Mouse (Mus musculus): Measurements from ENCODE around the gene Arhgdig. TPM values are rescaled to one million over a fixed set of nuclear protein-coding genes. Genes with fewer than 3 reads are reported as not detected.
"Not testable (repeated sequence)": the region's sequence is repeated elsewhere in the genome, so short reads cannot be mapped to it uniquely, and the experiment has no call there.

The Arhgdig gene
- total RNA-seq, 1 experiment from 2014 or later = not detected

GRCm38 (mm10) chr17:26212681-26213080 lies 5.1 kb upstream of the Arhgdig start:
- ATAC-seq (ENCODE audit: extremely low read depth, insufficient number of reproducible peaks, low FRiP score, poor library complexity, severe bottlenecking) = no peak

GRCm38 (mm10) chr17:26212241-26212640 lies 4.7 kb upstream of the Arhgdig start:
- ATAC-seq (ENCODE audit: extremely low read depth, insufficient number of reproducible peaks, low FRiP score, poor library complexity, severe bottlenecking) = no peak

GRCm38 (mm10) chr17:26206392-26206791 lies 1.2 kb downstream of the Arhgdig start:
- no peak for ATAC-seq (ENCODE audit: extremely low read depth, insufficient number of reproducible peaks, low FRiP score, poor library complexity, severe bottlenecking)

GRCm38 (mm10) chr17:26204766-26205165 lies 2.8 kb downstream of the Arhgdig start:
- ATAC-seq (ENCODE audit: extremely low read depth, insufficient number of reproducible peaks, low FRiP score, poor library complexity, severe bottlenecking) = no peak

GRCm38 (mm10) chr17:26203321-26203811 lies 4.2 kb downstream of the Arhgdig start:
- ATAC-seq (ENCODE audit: extremely low read depth, insufficient number of reproducible peaks, low FRiP score, poor library complexity, severe bottlenecking) = no peak

- no peak for ATAC-seq (ENCODE audit: extremely low read depth, insufficient number of reproducible peaks, low FRiP score, poor library complexity, severe bottlenecking)
Observed at GRCm38 (mm10) chr17:26202737-26203136, 4.8 kb downstream of the Arhgdig start, which contains the start of gene Rgs11. Gene Rgs11 (plus strand): TSS chr17:26202951.

- ATAC-seq (ENCODE audit: extremely low read depth, insufficient number of reproducible peaks, low FRiP score, poor library complexity, severe bottlenecking) = no peak
Observed at GRCm38 (mm10) chr17:26201998-26202397, 5.6 kb downstream of the Arhgdig start.

- ATAC-seq (ENCODE audit: extremely low read depth, insufficient number of reproducible peaks, low FRiP score, poor library complexity, severe bottlenecking) = no peak
Observed at GRCm38 (mm10) chr17:26200831-26201705, 6.5 kb downstream of the Arhgdig start.

- ATAC-seq (ENCODE audit: extremely low read depth, insufficient number of reproducible peaks, low FRiP score, poor library complexity, severe bottlenecking) = no peak
Observed at GRCm38 (mm10) chr17:26198892-26199291, 8.7 kb downstream of the Arhgdig start, which contains the start of gene Pdia2. Gene Pdia2 (minus strand): TSS chr17:26199087.

GRCm38 (mm10) chr17:26192481-26193190 lies 14.9 kb downstream of the Arhgdig start:
- no peak for ATAC-seq (ENCODE audit: extremely low read depth, insufficient number of reproducible peaks, low FRiP score, poor library complexity, severe bottlenecking)

GRCm38 (mm10) chr17:26191486-26191885 lies 16.1 kb downstream of the Arhgdig start:
- not testable (repeated sequence) for ATAC-seq (ENCODE audit: extremely low read depth, insufficient number of reproducible peaks, low FRiP score, poor library complexity, severe bottlenecking)

- ATAC-seq (ENCODE audit: extremely low read depth, insufficient number of reproducible peaks, low FRiP score, poor library complexity, severe bottlenecking) = no peak
Observed at GRCm38 (mm10) chr17:26188091-26188805, 19.3 kb downstream of the Arhgdig start.

- no peak for ATAC-seq (ENCODE audit: extremely low read depth, insufficient number of reproducible peaks, low FRiP score, poor library complexity, severe bottlenecking)
Observed at GRCm38 (mm10) chr17:26187592-26187991, 20.0 kb downstream of the Arhgdig start.

GRCm38 (mm10) chr17:26181179-26181578 lies 26.4 kb downstream of the Arhgdig start:
- no peak for ATAC-seq (ENCODE audit: extremely low read depth, insufficient number of reproducible peaks, low FRiP score, poor library complexity, severe bottlenecking)

GRCm38 (mm10) chr17:26178611-26179010 lies 29.0 kb downstream of the Arhgdig start:
- no peak for ATAC-seq (ENCODE audit: extremely low read depth, insufficient number of reproducible peaks, low FRiP score, poor library complexity, severe bottlenecking)

GRCm38 (mm10) chr17:26175248-26175647 lies 32.3 kb downstream of the Arhgdig start:
- not testable (repeated sequence) for ATAC-seq (ENCODE audit: extremely low read depth, insufficient number of reproducible peaks, low FRiP score, poor library complexity, severe bottlenecking)

GRCm38 (mm10) chr17:26168039-26168438 lies 39.5 kb downstream of the Arhgdig start:
- peak; percentile 94 for ATAC-seq (ENCODE audit: extremely low read depth, insufficient number of reproducible peaks, low FRiP score, poor library complexity, severe bottlenecking)

GRCm38 (mm10) chr17:26162736-26163135 lies 44.9 kb downstream of the Arhgdig start:
- ATAC-seq (ENCODE audit: extremely low read depth, insufficient number of reproducible peaks, low FRiP score, poor library complexity, severe bottlenecking) = no peak
